Mouse (Mus musculus): ENCODE measurements around the gene Atg2a. TPM values are rescaled to one million over a fixed set of nuclear protein-coding genes. Genes with fewer than 3 reads are reported as not detected.
"Not testable (repeated sequence)": the region's sequence is repeated elsewhere in the genome, so short reads cannot be mapped to it uniquely, and the experiment has no call there.

The Atg2a gene
- total RNA-seq, 2 experiments from 2014 or later = 8.1 to 9.4 TPM

- no peak for ATAC-seq (replicated peaks; ENCODE audit: poor library complexity)
These were observed 50.8 kb downstream of the Atg2a start for GRCm38 (mm10) chr19:6292262-6292661.

DNA sequence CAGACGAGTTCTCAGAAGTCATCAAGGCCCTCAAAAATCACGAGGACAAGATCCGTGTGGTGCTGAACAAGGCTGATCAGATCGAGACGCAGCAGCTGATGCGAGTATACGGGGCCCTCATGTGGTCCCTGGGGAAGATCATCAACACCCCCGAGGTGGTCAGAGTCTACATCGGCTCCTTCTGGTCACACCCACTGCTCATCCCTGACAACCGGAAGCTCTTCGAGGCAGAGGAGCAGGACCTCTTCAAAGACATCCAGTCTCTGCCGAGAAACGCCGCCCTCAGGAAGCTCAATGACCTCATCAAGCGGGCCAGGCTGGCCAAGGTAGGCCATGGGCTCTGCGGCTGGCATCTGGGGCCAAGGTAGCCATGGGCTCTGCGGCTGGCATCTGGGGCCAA, 52.8 kb downstream of the Atg2a start:
- ATAC-seq (replicated peaks; ENCODE audit: poor library complexity) = no peak

DNA sequence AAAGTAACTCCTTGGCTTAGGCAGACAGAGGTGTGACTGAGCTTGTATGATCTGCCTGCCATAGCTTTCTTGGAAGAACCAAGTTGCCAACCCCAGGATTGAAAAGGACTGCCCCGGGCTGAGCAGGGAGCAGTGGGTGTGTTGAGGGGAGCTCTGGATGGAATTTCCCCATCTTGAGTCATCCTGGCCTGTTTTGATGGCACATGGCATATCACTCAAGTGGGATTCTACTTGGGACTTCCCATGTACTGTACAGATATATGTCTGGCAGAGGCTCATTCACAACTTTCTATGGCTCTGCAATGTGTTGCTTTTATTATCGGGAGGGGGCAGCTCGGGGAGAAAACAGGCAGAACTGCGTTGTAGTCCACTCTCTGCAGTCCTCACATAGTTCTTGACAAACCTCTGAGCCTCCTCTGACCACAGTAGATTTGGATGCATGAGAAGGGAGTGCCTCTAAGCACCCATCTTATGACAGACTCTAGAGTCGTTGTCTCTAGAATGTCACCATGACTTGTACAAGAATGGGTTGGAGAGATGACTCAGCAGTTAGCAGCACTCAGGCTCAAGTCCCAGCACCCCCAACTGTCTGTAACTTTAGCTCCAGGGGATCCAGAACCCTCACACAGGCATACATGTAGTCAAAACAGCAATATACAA, 55.2 kb downstream of the Atg2a start:
- ATAC-seq (replicated peaks; ENCODE audit: poor library complexity) = no peak

DNA sequence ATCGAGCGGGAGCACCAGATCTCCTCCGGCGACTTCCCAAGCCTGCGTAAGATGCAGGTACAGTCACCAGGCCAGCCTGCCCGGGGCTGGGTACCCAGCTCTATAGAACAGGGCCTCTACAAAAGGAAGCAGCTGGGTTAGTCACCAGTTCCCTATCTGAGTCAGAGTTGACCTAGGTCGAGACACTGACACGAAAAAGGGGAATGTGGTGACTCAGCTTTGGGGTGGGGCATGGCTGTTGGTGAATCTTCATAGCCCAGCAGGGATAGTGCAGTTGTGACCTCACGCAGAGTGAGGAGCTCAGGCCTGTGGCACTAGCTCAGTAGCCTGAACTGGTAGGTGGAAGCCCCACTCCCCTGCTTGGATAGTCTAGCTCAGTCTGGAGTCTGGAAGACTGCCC, 56.2 kb downstream of the Atg2a start:
- peak; percentile 45 for ATAC-seq (replicated peaks; ENCODE audit: poor library complexity)

DNA sequence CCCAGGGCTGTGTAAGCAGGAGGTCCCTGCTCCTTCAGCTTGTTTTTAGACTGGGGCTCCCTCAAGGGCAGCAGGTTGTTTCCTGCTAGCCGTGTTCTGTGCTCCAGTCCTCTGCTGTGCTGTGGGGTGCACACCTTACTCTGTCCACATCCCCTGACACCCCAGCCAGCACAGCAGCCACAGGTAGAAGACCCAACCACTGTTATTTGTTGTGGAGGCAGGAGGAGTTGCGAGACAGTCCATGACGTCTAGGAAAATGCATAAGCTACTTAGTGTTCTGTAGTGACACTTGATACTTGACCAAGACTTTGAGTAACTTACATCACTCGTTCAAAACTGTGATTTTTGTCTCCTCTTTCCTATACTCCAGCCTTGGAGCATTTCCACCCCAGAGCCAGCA, 57.5 kb downstream of the Atg2a start:
- ATAC-seq (replicated peaks; ENCODE audit: poor library complexity) = no peak

DNA sequence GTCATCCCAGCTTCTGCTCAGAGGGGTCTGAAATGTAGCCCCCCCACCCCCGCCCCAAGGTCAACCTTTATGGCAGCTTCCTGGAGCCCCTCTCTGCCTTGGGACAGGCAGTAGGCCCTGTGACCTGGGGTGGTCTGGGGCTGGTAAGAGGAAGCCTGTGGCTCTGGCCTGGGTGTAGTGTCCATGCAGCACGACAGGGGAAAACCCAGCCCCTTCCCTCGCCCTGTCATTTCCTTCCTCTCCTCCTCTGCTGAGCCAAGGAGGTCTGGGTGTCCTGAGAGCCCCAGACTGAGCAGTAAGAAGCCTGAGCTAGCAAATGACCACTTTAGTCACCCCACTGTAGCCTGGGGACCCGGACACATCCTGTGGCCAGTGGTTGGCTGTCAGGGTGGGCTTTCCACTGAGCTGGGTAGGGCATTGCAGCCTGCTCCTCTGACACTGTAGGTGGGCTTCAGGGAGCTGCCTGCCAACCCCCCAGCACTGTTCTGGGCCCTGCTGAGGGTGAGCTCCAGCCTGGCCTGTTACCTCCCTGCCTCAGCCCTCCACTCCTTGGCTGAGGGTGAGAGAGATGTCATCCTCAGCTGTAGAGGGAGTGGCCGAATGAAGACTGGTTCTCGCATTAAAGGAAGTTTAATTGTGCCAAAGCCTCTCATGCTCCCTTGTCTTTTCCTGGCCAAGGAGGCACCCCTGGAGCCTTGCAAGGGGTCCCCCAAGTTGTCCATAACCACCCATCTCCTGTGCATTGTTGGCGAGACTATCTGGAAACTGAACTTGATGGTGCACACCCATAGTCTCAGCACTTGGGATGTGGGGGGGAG, 58.2 kb downstream of the Atg2a start:
- ATAC-seq (replicated peaks; ENCODE audit: poor library complexity) = 0 out of 2 replicates have a peak, but pooled peaks have one; percentile 13

DNA sequence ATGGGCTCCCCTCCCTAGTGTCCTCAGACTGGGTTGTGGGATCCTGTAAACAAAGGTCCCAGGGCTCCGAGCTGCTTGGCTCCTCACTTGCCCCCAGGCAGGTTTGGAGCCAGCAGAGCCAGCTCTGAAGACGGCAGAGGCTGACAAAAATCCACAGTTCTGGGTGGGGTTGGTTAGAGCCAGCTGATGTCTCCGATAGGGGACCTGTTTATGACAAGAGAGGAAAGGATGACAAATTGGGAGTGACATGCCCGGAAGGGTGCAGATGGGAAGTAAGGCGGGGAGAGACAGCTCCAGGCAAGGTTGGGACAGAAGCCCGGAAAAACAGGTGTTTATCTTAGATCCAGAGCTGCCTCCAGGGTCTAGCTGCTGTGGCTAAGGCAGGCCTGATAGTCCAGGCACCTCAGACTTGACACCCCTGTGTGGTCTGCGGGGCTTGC, 59.0 kb downstream of the Atg2a start:
- ATAC-seq (replicated peaks; ENCODE audit: poor library complexity) = peak; percentile 62

- ATAC-seq (replicated peaks; ENCODE audit: poor library complexity) = peak; percentile 10; the same call in 1 of the 2 replicates
These were observed 60.6 kb downstream of the Atg2a start for GRCm38 (mm10) chr19:6302114-6302513.

DNA sequence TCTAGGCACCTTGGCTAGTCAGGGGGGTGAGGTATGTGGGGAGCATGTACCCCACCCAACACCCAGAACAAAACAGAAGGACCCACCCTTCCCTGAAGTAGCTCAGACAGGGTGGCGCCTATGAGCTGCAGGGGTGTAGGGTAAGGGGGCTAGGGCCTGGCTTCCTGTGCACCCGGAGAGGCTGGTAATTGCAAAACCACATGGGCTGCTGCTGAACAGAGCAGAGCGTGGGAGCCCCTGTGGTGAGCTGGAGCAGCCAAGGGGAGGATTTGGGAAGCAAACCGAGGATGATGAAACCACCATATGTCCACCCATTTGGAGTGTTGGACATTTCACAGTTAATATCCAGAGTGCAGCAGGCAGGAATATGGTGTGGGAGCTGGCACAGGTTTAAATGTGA, 61.1 kb downstream of the Atg2a start:
- ATAC-seq (replicated peaks; ENCODE audit: poor library complexity) = peak; percentile 12; the same call in 1 of the 2 replicates

GRCm38 (mm10) chr19:6303831-6304230, 62.4 kb downstream of the Atg2a start:
- ATAC-seq (replicated peaks; ENCODE audit: poor library complexity) = no peak

- peak; percentile 54 for ATAC-seq (replicated peaks; ENCODE audit: poor library complexity)
These were observed 63.5 kb downstream of the Atg2a start for GRCm38 (mm10) chr19:6304787-6305516.

- no peak for ATAC-seq (replicated peaks; ENCODE audit: poor library complexity)
These were observed 64.1 kb downstream of the Atg2a start for GRCm38 (mm10) chr19:6305517-6306115.

DNA sequence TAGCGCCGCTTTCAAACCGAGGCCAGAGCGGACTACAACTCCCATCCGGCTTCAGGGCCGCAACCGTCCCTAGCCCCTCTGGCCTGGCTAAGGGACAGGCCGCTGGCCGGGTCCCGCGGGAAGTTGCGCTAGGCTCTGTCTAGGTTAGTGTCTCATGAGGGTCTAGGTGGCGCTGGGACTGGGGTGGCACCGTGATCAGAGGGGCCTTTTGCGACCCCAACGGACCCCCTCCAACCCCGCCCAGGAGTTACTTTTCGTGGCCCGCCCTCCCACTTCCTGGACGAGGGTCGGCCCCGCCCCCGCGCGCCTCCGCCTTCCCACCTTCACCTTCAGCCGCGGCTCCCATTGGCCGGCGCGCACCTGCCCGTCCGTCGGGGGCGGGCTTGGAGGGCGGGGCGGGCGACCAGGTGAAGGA, 64.7 kb downstream of the Atg2a start, which contains the start of gene Cdc42bpg:
Cdc42bpg (plus strand) TSS at position 320 of the 415 bp plus-strand sequence.
- peak; percentile 51 for ATAC-seq (replicated peaks; ENCODE audit: poor library complexity)

GRCm38 (mm10) chr19:6306586-6306985, 65.1 kb downstream of the Atg2a start:
- peak; percentile 77 for ATAC-seq (replicated peaks; ENCODE audit: poor library complexity)

DNA sequence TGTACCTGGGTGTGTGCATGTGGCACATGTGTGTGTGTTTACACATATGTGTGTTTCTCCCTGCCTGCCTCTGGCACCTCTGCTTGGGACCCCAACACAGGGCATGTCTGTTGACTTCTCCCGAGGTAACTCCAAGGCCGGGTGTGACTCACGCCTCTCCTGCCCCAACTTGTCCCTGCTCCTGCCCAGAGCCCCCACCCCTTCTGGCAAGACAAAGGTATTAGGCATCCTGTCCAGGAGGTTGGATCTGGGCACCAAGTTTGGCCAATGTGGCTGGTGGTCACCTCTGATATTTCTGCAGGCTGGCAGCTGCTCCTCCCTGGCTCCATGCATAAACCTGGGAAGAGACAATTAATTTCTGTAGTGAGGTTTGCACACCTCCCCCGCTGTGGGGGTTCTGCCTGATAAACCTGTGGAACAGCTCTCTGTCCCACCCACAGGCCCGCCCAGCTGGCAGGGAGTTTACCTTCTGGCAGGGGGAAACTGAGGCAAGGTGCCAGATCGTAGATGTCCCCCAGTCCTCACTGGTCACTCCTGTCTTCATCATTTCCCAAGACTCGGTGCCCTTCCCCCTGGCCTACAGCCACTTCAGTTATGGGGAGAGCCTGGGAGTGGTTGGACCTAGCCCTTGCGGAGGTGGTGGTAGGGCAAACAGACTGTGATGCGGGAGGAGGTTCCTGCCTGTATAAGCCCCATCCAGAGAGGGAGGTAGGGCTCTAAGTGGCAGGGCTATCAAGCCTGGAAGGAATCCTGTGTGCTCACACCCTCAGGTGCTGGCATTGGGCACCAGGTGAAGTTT, 66.5 kb downstream of the Atg2a start:
- ATAC-seq (replicated peaks; ENCODE audit: poor library complexity) = no peak

DNA sequence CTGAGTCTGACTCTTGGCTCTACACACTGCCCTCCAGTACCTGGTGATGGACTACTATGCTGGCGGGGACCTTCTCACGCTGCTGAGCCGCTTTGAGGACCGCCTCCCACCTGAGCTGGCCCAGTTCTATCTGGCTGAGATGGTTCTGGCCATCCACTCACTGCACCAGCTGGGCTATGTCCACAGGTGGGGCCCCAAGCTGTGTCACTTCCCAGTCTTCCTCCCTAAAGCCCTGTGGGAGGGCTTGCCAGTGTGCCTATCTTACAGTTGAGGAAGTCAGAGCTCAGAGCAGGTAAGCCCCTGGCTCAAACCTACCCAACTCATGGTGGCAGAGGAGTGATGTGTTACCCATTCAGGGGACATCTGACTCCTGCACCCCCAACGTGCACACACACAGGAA, 68.7 kb downstream of the Atg2a start:
- ATAC-seq (replicated peaks; ENCODE audit: poor library complexity) = no peak

GRCm38 (mm10) chr19:6311783-6312182, 70.3 kb downstream of the Atg2a start:
- not testable (repeated sequence) for ATAC-seq (replicated peaks; ENCODE audit: poor library complexity)

Data from megakaryocyte progenitor cell, adult 5-6 weeks (primary cell).